Mouse (Mus musculus) heart, postnatal 4 days (tissue): ENCODE measurements around the gene Smyd3. TPM values are rescaled to one million over a fixed set of nuclear protein-coding genes. Genes with fewer than 3 reads are reported as not detected.
"Not testable (repeated sequence)": the region's sequence is repeated elsewhere in the genome, so short reads cannot be mapped to it uniquely, and the experiment has no call there.

ENCODE experiments used
- DNase-seq: peaks from one replicate; pipeline ENCODE4 v3.0.0; 2021
- total RNA-seq, 2 experiments: library from RNA; stranded (reverse); gene quantifications; 2 replicates each; pipeline ENCODE4 v1.2.3; 2021

The Smyd3 gene
- total RNA-seq, 2 experiments from 2014 or later, result 8.0 to 8.4 TPM

DNA sequence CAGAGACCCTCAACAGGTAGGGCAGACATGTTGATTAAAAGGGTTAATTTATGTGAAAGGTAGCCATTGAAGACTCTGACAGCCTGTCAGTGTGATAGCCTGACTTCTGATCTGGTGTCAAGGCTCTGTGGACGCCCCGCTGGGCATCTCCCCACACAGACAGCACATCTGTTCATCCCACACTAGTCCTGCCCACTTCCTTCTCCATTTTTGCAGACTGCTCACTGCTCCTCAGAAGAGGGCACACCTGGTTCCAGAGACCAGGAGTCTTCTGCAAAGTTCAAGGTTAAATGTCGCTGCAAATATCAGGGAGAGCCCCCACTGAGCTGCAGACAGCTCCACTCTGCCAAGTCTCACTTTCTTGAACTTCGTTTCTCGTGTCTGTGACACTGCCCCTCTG lies 299.8 kb downstream of the Smyd3 start:
- DNase-seq, result no peak

DNA sequence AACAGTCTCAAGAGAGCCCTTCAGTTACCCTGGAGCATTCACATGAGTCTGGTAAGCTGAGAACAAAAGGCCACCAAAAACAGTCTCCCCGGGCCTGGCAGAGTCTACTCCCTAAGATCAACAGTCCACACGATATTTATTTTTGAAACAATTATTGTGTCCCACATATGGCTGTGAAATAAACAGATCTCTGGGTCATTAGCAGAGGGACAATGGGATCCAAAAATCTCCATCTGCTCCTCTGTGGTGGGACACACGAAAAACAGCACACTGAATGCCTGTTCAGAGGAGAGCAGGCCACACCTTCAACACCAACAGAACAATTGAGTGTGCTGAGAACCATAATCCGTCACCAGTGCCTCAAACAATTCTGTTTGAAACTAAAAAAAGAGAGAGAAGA lies 300.8 kb downstream of the Smyd3 start:
- no peak for DNase-seq

DNA sequence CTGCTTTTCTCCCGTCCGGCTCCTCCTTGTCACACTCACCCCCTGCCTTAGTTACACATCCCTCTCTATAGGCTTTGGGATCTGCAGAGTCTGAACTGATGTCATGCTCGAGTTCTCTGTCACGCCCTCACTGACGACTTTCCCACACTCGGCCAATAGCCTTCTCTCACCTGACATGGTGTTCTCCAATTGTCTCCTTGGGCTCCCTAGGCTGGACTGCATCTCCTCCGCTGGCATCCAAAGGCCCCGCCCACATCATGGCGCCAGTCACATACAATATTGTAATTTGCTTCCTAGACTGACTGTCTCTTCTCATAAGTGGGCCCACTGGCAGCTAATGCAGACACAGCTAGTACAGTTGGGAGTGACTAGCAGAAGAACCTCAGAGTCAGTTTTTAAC lies 304.5 kb downstream of the Smyd3 start:
- no peak for DNase-seq

DNA sequence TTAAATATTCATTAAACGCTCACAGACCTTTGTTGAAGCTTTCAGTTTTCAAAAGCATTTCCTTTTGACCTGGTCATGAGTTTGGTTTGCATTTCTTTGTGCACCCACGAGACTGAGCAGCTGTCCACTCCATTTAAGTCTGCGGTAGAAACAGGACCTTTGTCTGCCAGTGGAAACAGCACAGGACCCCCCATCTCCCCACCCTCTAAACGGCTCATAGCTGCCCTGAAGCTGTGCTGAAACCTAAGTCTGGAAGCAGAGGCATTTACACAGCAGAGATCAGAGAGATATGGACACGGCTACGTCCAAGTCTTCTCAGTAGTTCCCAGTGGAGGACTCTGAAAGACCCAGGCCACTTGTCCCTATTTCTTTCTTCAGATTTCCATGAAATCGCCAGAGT lies 305.5 kb downstream of the Smyd3 start:
- DNase-seq, result no peak

DNA sequence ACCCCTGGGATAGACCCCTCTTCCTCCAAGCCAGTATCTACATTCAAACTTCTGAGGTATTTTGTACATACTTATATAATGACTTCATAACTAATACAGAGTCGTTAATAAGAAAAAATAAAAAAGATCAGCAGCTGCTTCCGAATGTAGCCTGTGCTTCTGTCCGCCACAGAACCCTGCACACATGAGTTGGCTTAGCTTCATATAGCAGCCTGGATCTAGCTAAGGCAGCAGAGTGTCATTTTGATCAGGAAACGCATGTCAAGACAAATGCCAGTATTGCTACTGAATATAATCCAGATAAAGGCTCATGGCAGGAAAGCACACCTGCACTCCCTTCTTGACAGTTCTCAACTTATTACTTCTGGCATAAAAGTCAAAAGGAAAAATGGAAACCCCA lies 306.5 kb downstream of the Smyd3 start:
- DNase-seq, result no peak

DNA sequence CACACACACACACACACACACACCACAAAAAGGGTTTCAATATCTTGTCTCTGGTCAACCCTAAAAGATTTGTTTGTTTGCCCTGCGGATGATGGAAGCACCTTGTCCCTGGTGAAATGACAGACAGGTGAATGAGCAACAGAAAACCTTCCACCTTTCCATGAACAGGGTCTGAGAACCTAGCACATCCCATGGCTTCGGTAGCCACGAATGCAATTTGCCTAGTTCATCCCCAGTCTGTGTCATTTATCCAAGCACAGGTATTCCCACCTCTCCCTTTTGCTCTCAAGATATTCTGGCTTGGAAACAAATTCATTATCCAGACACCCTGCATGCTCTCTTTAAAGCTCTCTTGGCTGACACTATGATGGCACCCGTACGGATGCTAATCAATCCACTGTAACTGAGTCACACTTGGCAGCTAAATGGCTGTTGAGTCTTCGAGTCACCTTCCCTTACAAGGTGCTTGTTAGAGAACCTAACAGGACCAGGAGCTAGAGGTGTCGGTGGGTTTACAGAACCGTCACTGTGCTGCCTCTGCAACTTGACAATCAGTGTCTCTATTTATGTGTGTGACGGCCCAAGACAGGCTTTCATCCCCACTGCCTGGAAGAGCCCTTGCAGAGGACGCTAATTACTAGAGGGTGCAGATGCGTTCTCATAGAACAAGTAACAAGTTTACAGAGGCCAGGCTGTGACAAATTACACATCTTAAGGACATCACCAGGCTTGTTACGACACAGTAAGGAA lies 309.8 kb downstream of the Smyd3 start:
- no peak for DNase-seq

DNA sequence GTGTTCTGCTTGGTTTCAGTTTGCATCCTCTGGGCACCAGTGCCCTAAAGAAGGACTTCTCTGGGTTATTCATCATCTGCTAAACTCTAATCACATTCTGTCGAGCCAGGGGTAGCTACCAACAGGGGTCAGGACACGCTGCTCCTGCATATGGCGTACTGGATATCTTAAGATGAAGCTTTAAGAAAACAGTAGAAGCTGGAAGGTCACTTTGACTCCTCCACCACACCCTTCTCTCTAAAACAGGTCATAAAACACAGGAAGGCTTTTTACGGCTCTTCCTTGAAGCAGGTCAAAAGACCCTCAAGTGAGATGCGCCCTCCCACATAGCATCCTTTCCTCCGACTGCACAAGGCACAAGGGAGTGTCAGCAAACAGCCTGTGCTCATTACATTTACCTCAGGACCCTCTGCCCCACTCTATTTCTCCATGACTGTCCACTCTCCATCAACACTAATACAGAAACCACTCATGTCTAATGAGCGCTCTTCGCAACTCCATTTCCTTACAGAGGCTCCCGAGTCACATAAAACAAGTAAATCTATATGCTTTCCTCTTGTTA lies 310.6 kb downstream of the Smyd3 start:
- no peak for DNase-seq

DNA sequence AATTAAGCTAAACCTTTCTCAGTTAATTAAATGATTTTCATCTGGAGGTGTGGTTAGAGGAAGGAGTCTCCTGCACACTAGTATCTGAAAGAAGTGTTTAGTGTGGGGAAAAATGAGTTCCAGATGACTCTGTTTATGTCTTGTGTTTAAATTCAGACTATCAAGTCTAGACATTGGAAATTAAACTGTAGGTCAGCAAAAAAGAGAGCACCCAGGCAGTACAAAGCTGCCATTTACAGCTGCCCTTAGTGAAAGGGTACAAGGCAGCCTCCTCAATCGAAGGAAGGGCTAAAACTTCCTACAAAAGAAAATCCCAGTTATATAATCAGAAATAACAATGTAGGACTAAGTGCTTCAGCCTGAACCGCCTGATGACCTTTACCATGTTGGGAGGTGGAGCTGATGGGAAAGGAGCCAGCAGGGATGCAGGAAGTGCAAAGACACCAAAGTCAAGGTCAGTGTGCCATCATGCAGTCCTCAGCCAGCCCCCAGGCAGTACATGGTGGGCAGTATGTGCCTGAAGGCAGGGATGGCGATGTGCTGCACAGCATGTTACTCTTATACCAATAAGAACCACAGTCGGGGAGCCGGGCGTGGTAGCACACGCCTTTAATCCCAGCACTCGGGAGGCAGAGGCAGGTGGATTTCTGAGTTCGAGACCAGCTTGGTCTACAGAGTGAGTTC lies 319.2 kb downstream of the Smyd3 start:
- DNase-seq, result no peak

DNA sequence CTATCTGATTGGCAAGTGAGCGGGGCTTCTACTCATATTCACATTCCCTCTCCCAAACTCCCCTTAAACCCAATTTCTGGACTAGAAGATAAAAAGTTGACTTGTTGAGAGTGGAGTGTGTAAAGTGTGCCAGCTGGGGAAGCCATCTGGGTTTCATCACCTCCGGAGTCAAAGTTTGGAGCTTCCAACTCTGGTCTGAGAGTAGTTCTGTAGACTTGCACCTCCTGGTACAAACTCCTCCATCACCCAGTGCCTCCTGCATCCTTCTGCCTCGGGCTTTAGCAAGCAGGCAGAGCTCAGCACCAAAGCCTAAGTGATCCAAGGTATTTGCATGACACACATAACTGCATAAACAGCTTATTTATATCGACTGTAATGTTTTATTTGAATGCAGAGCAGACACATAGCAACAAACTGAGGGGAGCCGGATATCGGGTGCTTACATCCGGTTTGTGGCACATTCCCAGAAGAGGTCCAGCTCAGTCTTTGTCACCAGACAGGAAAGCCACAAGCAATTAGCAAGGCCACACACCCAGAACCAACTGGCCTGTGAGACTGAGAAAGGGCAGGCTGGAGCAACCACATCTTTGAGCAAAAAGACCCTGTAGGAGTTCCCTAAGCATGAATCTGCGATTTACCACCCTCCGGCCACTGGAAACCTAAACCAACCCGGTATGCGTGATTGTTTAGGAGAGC lies 319.9 kb downstream of the Smyd3 start:
- DNase-seq, result no peak

DNA sequence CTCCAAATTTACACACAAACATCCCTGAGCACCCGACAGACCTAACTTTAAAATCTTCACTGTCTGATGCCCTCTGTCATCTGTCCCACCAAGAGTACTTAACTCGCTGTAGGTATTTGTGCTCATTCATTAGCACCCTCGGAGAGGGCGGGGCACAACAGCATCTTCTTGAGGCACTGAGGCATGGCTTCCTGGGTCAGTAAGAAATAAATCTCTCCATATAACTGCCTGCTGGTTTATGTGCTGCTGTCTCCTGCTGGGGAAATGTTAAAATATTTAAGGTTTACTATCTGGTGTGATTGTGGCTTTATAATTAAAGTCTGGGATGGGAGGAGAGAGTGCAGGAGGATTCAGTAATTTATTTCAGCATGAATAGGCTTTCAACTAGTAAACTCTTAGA lies 320.7 kb downstream of the Smyd3 start:
- DNase-seq, result no peak

DNA sequence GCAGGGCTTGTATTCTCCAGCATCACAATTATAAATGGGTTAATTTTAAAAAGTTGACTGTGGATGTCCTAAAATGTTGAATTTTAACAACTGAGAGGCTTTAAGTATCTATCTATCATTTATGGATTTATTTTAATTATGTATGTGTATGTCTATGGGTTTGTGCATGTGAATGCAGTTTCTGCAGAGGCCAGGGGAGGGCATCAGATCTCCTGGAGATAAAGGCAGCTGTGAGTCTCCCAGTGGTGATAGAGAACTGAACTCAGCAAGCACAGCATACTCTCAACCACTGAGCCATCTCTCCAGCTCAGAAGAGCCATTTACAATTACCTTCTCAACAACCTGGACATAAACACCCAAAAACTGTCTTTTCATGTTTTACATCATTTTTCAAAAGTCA lies 321.4 kb downstream of the Smyd3 start:
- no peak for DNase-seq

DNA sequence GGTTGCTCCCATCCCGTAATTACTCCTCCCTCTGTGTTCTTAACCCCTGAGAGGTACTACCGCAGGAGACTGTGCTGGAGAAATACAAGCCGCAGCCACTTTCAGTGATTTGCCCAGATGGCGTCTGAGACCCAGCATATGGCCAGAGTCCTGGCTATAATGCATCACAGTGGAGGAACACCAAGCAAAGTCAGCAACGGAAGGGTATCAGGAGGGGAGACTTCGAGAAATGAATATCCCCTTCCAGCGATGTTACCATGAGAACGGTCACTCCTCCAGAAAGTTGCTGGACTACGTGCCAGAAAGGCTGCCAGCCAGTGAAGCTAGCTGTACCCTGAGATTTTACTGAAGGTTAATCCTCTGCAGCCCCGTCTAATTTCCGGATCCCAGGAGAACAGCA lies 325.1 kb downstream of the Smyd3 start:
- no peak for DNase-seq

DNA sequence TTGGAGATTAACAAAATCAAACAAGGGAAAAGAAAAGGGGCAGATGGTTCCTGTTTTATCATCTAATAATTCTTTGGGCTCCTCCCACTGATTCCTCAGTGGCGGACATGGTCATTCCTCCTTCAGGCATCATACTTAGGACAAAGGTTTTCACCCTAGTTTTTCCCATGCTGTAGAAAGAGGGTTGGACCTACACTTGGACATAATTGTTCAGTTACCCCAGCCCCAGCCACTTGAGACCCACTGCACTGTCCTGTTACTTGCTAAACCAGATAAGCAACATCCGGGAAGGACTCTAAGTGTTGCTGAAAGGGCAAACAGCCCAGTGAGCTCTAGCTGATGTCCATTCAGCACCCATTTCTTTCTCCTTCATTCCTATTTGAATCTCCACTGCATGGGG lies 327.0 kb downstream of the Smyd3 start:
- no peak for DNase-seq

DNA sequence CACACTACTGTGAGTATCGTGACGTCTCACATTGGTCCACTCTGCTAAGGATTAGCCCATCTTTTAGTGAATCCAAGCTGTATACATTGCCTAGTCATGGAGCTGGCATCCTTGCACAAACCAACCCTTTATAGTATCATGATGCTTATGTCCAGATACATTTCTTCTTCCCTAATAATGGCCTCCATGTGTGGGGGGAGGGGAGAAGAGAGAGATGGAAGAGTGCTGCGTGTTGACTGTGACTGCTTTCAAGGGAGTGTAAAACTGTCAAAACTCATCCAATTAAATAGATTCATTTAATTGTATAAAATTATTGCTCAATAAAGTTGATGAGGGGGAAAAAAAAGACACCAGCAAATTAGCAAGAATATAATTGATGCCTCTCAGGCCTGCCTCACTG lies 330.7 kb downstream of the Smyd3 start:
- DNase-seq, result no peak

DNA sequence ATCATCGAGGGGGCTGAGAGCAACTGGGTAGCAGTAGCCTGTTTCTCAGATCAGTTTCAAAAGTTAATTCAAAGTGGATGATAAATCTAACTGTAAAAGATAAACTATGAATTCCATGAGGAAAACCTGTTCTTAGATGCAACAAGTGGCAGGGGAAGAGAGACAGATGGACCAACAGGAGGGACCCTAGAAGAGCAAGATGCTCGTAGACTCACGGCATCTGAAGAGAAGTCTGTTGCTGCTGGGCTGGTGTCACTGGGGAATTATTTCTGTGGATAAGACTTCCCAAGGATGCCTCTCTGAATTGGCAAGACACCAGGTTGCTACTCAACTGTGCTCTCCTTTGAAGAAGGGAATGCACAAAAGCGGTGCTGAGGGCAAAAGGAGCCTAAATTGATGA lies 333.2 kb downstream of the Smyd3 start:
- no peak for DNase-seq

DNA sequence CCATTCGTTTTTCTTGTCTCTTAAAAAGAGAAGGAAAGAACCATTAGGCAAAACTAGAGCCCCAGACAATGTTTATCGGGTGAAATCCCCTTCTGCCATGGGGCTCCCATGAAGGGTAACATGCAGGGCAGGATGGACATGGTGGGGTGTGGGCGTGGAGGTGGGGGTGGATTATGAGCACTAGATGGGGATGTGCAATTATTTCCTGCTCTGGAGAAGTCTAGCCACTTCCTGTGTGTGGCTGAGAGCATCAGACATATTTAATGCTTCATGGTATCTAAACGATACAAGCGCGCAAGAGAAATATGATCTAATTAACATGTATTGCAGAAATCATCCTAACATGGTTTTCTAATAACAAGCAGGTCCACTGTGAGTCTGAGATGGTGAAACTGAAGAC lies 334.3 kb downstream of the Smyd3 start:
- DNase-seq, result no peak

DNA sequence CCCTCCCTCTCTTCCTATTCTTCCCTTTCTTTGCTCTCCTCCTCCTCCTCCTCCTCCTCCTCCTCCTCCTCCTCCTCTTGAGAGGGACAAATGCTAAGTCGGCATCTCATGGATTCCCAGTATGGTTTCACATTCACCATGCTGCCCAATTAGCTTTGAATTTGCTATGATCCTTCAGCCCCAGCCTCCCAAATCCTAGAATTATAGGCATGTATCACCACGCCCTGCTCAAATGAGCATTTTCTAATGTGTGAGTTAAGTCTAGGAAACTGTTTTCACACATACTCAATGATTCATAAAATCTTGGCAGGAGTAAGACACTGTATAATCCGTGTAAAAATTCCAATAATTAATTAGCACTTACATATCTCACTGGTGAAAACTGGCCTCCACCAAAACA lies 337.3 kb downstream of the Smyd3 start:
- DNase-seq, result no peak

DNA sequence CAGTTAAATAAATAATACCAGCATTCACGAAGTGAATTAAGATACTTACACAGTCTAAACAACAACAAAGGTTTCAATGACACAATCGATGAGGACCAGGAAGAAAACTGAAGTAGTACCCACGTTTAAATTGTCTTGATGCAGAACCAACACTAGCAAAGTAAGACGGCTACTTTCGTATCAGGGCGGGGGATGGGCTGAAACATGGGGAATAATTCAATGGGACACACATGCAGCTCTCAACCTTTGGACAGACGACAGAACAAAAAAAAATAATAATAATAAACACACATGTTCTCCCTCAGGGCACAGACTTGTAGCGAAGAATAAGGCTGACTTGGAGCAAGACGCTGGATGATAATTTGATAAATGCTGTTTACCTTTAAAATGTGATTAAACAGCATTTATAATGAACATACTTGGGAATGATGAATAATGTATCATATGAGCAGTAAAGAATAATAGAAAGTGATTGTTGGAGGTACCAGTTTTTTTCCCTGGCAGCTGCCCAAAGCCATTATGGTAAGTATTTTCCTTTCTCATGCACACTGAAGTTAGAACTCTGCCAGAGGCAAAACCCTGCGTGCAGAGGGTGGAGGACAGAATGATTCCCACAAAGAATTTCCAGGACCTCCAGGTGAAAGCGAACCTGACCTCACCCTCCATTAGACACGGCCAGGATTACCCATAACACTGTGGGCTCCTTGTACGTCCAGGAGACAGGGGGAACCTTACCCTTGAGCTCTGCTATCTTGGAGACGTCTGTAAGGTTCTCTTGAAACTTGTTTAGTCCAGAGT lies 340.8 kb downstream of the Smyd3 start:
- DNase-seq, result no peak

DNA sequence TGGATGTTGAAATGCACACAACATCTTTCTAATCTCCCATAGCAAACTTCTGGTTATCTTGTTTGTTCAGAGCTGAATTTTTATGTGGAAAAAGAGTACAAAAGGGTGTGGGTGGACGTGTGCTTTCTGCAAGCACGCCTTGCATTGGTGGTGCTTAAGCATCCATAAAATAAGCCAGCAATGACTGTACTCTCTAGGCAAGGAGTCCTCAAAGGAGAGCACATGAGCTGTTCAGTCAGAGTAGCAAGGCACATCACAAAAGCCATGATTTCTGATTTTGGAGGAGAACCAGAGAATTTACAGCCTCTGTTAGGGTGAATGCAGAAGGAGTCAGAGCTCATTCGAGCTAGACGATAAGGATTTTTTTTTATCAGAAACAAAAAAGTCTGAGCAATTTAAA lies 343.6 kb downstream of the Smyd3 start:
- no peak for DNase-seq

DNA sequence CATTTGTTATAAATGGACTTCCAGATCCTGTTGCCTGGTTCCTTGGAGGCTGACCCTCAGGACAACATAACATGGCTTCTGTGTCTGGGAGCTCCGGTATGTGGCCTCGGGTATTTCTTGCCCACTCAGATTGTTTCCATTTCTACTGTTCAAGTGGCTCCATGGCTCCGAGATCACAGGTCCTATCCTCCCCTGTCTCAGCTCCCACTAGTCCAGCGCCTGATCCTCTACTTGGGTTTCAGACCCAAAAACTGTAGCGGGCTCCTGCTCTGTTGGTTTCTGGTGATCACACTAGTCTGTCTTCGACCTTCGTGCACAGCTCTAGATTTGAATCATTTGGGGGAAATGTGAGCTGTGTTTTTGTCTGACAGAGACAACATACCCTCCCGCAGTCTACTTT lies 347.3 kb downstream of the Smyd3 start:
- DNase-seq, result no peak

DNA sequence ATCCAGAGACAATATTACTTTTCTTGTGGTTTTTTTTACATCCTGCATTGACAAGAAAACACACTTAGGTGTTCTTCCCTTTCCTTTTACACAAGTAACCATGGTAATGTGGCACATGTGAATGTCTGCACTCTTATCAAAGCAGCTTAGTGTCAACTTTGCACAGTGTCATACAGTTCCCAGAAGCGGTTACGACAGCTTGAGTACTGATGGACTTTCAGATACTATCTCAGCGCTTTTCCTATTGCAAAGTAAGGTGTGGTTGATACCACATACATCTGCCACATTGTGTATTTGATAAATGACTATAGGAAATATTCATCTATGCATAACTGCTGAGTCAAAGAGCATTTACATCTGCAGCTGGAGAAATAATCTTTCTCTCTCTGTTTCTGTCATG lies 348.1 kb downstream of the Smyd3 start:
- DNase-seq, result no peak

DNA sequence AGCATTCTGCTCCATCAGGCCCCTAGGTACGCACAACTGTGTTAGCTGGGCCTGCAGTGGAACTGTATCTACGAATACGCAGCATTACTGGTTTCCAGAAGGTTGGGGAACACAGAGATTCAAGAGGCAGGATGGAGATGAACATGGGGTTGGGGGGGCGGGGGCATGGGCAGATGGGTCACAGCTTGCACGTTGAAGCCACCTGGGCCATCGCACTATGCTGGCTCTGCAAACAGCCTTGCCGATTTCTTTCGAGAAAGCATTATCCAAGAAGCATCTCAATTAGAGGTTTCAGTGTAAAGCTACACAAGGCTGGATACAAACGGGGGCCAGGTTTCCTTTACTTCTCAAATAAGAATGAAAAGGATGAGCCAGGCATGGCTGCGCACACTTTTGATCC lies 348.7 kb downstream of the Smyd3 start:
- no peak for DNase-seq

DNA sequence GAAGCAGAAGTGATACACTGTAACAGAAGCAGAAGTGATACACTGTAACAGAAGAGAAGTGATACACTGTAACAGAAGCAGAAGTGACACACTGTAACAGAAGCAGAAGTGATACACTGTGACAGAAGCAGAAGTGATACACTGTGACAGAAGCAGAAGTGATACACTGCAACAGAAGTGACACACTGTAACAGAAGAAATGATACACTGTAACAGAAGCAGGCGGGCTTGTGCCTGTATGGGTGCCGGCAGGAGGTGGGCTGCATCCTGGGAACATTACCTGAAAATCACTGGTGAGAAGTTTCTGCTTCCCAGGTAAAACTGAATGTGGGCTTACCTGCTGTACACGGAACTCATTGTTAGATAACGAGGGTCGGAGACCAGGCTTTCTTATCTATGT lies 353.6 kb downstream of the Smyd3 start:
- DNase-seq, result not testable (repeated sequence)
